Mouse (Mus musculus): ENCODE data around the gene Vezt. TPM values are rescaled to one million over a fixed set of nuclear protein-coding genes. Genes with fewer than 3 reads are reported as not detected.

Vezt gene
- polyA plus RNA-seq, 1 experiment from 2014 or later, result 30.0 TPM

DNA sequence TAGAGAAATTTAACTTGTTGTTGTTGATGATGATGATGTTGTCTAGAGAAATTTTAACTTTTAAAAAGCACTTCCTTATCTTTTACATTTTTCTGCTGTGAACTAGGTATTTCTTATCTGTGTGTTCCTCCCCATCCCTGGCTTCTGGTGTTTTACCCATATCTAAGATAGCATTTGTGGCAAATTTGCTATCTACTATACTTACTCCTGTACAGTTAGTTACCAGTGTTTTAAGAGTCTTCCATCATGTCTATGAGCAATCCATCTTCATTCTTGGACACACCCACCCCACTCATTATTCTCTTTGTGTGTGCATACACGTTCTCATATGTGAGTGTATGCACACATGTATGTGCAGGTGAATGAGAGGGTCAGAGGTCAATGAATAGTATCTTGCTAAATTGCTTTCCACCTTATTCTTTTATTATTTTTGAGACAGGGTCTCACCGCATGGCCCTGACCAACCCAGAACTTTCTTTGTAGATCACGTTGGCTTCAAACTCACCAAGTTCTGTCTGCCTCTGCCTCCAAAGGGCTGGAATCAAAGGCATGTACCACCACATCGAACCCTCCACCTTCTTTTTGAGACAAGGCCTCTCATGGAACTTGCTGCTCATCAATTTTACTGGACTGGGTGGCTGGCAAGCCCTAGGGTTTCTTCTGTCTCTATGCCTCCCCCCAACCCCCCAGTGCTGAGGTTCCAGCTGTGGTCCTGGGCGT lies 123.3 kb downstream of the Vezt start:
- H3K4me1 ChIP-seq (replicated peaks), result peaks cover 19% of the 10 kb centered on the region
- 0 out of 2 replicates have a peak, but pooled peaks cover 3% of the 10 kb centered on the region for H3K9me3 ChIP-seq
- WGBS, result 83% methylated on average over 5 of the region's 5 CpGs
- H3K36me3 ChIP-seq, result no peaks in the 10 kb centered on the region
- ATAC-seq (ENCODE audit: insufficient number of reproducible peaks, insufficient read depth, low FRiP score, low TSS enrichment, low read depth), result no peak
- no peak overlapping the region for H3K4me3 ChIP-seq (replicated peaks)
- H3K4me2 ChIP-seq, result no peak overlapping the region
- H3K27me3 ChIP-seq, result no peaks in the 10 kb centered on the region
- H3K27ac ChIP-seq, result no peak overlapping the region
- no peak overlapping the region for H3K9ac ChIP-seq (replicated peaks)

GRCm38 (mm10) chr10:93911326-93911725 lies 124.3 kb downstream of the Vezt start:
- Histone ChIP-seq H3K27ac (no peak overlapping the region), H3K9ac (replicated peaks) (no peak overlapping the region), H3K4me2 (no peak overlapping the region), H3K4me1 (replicated peaks) (peaks cover 22% of the 10 kb centered on the region), H3K9me3 (no peaks in the 10 kb centered on the region), H3K4me3 (replicated peaks) (no peak overlapping the region), H3K36me3 (no peaks in the 10 kb centered on the region), H3K27me3 (no peaks in the 10 kb centered on the region)
- 69% methylated on average over 5 of the region's 5 CpGs for WGBS
- no peak for ATAC-seq (ENCODE audit: insufficient number of reproducible peaks, insufficient read depth, low FRiP score, low TSS enrichment, low read depth)

DNA sequence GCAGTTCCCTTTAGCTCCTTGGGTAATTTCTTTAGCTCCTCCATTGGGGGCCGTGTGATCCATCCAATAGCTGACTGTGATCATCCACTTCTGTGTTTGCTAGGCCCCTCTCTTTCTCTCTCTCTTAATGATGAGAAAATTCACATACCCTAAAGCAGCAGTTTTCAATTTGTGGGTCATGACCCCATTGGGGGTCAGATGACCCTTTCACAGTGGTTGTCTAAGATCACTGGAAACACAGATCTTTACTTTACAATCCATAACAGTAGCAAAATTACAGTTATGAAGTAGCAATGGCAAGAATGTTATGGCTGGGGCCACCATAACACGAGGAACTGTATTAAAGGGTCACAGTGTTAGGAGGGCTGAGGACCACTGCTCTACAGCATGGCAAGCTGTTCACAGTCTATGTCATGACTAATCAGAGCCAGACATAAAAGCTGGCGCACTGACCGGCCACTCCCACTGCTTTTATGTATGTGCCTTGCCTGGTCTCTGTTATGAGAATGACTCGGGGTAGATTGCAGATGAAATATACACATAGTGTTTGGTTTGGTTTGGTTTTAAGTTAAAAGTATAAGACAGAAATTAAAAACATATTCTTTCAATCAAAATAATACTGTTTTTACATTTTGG lies 125.7 kb downstream of the Vezt start:
- H3K36me3 ChIP-seq, result no peaks in the 10 kb centered on the region
- no peaks in the 10 kb centered on the region for H3K9me3 ChIP-seq
- H3K9ac ChIP-seq (replicated peaks), result no peak overlapping the region
- no peaks in the 10 kb centered on the region for H3K27me3 ChIP-seq
- H3K4me2 ChIP-seq, result no peak overlapping the region
- peaks cover 8% of the 10 kb centered on the region for H3K4me1 ChIP-seq (replicated peaks)
- WGBS, result 18% methylated on average over 5 of the region's 5 CpGs
- H3K27ac ChIP-seq, result no peak overlapping the region
- no peak overlapping the region for H3K4me3 ChIP-seq (replicated peaks)
- ATAC-seq (ENCODE audit: insufficient number of reproducible peaks, insufficient read depth, low FRiP score, low TSS enrichment, low read depth), result no peak

GRCm38 (mm10) chr10:93909015-93909414 lies 126.6 kb downstream of the Vezt start:
- Histone ChIP-seq H3K27ac (no peak overlapping the region), H3K36me3 (no peaks in the 10 kb centered on the region), H3K4me3 (replicated peaks) (no peak overlapping the region), H3K9ac (replicated peaks) (no peak overlapping the region), H3K27me3 (no peaks in the 10 kb centered on the region), H3K9me3 (no peaks in the 10 kb centered on the region), H3K4me1 (replicated peaks) (peaks cover 6% of the 10 kb centered on the region), H3K4me2 (no peak overlapping the region)
- WGBS, result 87% methylated on average over 1 of the region's 1 CpGs
- ATAC-seq (ENCODE audit: insufficient number of reproducible peaks, insufficient read depth, low FRiP score, low TSS enrichment, low read depth), result no peak

DNA sequence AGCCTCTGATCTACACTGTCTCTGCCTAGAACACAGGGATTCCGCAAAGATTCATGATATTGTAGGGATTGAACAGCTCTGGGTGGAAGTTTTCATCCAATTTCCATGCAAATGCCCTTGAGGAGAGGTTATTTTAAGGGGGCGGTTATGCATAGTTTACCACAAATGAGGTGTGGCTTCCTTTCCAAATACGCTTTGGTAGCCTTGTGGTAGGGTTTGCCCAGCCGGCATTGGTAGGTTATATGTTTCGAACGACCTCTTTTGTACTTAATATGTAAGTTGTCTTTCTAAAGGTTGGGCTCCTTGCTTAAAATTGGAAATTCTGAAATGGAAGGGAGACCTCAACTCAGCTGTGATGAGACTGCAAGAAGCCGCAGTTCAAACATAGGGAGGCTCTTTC lies 127.1 kb downstream of the Vezt start:
- H3K4me2 ChIP-seq, result no peak overlapping the region
- peaks cover 6% of the 10 kb centered on the region for H3K4me1 ChIP-seq (replicated peaks)
- WGBS, result 92% methylated on average over 7 of the region's 7 CpGs
- H3K27me3 ChIP-seq, result no peaks in the 10 kb centered on the region
- no peak for ATAC-seq (ENCODE audit: insufficient number of reproducible peaks, insufficient read depth, low FRiP score, low TSS enrichment, low read depth)
- no peaks in the 10 kb centered on the region for H3K9me3 ChIP-seq
- no peak overlapping the region for H3K9ac ChIP-seq (replicated peaks)
- no peaks in the 10 kb centered on the region for H3K36me3 ChIP-seq
- H3K27ac ChIP-seq, result no peak overlapping the region
- H3K4me3 ChIP-seq (replicated peaks), result no peak overlapping the region

DNA sequence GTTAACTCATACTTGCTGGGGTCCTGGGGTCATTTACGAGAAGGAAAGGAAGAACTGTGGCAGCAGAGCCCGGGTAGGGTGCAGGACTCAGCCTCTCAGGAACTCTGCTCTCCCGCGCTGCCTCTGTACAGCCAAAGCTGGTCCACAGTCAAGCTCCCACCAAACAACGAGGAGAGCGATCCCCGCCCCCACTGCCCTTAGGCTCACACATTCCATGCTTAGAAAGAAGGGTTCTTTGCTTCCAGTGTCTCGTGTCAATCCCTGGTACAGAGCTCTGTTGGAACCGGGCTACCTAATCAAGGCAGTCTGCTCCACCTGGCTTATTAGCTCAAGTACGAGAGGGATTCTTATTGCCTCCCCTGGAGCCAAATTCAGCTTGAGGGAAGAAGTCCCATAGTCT lies 128.2 kb downstream of the Vezt start:
- H3K4me2 ChIP-seq, result no peak overlapping the region
- no peak overlapping the region for H3K4me3 ChIP-seq (replicated peaks)
- ATAC-seq (ENCODE audit: insufficient number of reproducible peaks, insufficient read depth, low FRiP score, low TSS enrichment, low read depth), result no peak
- 24% methylated on average over 10 of the region's 10 CpGs for WGBS
- no peaks in the 10 kb centered on the region for H3K9me3 ChIP-seq
- no peaks in the 10 kb centered on the region for H3K36me3 ChIP-seq
- H3K27ac ChIP-seq, result no peak overlapping the region
- H3K9ac ChIP-seq (replicated peaks), result no peak overlapping the region
- H3K4me1 ChIP-seq (replicated peaks), result peaks cover 6% of the 10 kb centered on the region
- no peaks in the 10 kb centered on the region for H3K27me3 ChIP-seq

- Histone ChIP-seq H3K9ac (replicated peaks) (no peak overlapping the region), H3K9me3 (no peaks in the 10 kb centered on the region), H3K36me3 (no peaks in the 10 kb centered on the region), H3K27me3 (no peaks in the 10 kb centered on the region), H3K4me1 (replicated peaks) (no peaks in the 10 kb centered on the region), H3K27ac (no peak overlapping the region), H3K4me2 (no peak overlapping the region), H3K4me3 (replicated peaks) (no peak overlapping the region)
- 89% methylated on average over 11 of the region's 11 CpGs for WGBS
- ATAC-seq (ENCODE audit: insufficient number of reproducible peaks, insufficient read depth, low FRiP score, low TSS enrichment, low read depth), result no peak
Measured at GRCm38 (mm10) chr10:93899907-93900306, 135.7 kb downstream of the Vezt start.

DNA sequence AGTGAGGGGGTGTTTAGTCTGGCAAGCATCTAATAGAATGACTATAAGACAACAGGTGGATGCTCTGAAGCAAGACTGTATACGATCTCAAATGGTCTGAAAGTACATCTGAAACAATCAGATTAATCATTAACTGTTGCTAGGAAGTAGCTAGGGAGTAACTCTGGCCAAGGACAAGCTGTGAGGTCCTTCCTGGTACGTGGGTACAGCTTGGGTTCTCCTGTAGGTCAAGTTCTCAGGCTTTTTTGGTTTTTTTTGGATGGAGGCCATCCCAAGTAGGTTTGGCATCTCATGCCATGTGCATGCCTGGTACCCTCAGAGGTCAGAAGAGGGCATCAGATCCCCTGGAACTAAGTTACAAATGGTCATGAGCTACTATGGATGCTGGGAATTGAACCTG lies 136.3 kb downstream of the Vezt start:
- no peak overlapping the region for H3K9ac ChIP-seq (replicated peaks)
- H3K4me1 ChIP-seq (replicated peaks), result no peaks in the 10 kb centered on the region
- H3K27ac ChIP-seq, result no peak overlapping the region
- no peak overlapping the region for H3K4me3 ChIP-seq (replicated peaks)
- no peak overlapping the region for H3K4me2 ChIP-seq
- ATAC-seq (ENCODE audit: insufficient number of reproducible peaks, insufficient read depth, low FRiP score, low TSS enrichment, low read depth), result no peak
- WGBS, result 71% methylated on average over 2 of the region's 2 CpGs
- no peaks in the 10 kb centered on the region for H3K9me3 ChIP-seq
- no peaks in the 10 kb centered on the region for H3K27me3 ChIP-seq
- no peaks in the 10 kb centered on the region for H3K36me3 ChIP-seq

GRCm38 (mm10) chr10:93897043-93897646 lies 138.5 kb downstream of the Vezt start, which contains the start of gene Metap2:
Gene Metap2 (minus strand): TSS chr10:93897093.
- Histone ChIP-seq H3K27ac (no peak within 1 kb of the TSS), H3K36me3 (no peaks in the 10 kb centered on the region), H3K9ac (replicated peaks) (no peak within 1 kb of the TSS), H3K27me3 (no peaks in the 10 kb centered on the region), H3K4me2 (no peak within 1 kb of the TSS), H3K4me1 (replicated peaks) (no peaks in the 10 kb centered on the region), H3K9me3 (no peaks in the 10 kb centered on the region), H3K4me3 (replicated peaks) (no peak within 1 kb of the TSS)
- ATAC-seq (ENCODE audit: insufficient number of reproducible peaks, insufficient read depth, low FRiP score, low TSS enrichment, low read depth), result no peak
- whole genome bisulfite sequencing, result 76% methylated on average over 7 of the region's 7 CpGs

DNA sequence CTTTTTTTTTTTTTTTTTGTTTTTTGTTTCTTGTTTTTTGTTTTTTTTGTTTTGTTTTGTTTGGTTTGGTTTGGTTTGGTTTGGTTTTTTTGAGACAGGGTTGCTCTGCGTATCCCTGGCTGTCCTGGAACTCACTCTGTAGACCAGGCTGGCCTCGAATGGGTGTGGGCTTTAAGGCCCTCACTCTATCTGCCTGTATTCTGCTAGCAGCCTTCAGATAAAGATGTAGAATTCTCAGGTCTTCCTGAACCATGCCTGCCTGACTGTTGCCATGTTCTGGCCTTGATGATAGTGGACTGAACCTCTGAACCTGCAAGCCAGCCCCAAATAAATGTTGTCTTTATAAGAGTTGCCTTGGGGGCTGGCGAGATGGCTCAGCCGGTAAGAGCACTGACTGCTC lies 143.1 kb downstream of the Vezt start:
- Histone ChIP-seq H3K27me3 (no peaks in the 10 kb centered on the region), H3K4me3 (replicated peaks) (no peak overlapping the region), H3K36me3 (no peaks in the 10 kb centered on the region), H3K27ac (no peak overlapping the region), H3K9me3 (no peaks in the 10 kb centered on the region), H3K4me2 (no peak overlapping the region), H3K9ac (replicated peaks) (no peak overlapping the region), H3K4me1 (replicated peaks) (peaks cover 10% of the 10 kb centered on the region)
- ATAC-seq (ENCODE audit: insufficient number of reproducible peaks, insufficient read depth, low FRiP score, low TSS enrichment, low read depth), result no peak
- WGBS, result 95% methylated on average over 4 of the region's 4 CpGs

GRCm38 (mm10) chr10:93891031-93891430 lies 144.6 kb downstream of the Vezt start:
- Histone ChIP-seq H3K27me3 (no peaks in the 10 kb centered on the region), H3K27ac (no peak overlapping the region), H3K4me3 (replicated peaks) (no peak overlapping the region), H3K4me1 (replicated peaks) (peaks cover 10% of the 10 kb centered on the region), H3K4me2 (no peak overlapping the region), H3K36me3 (peaks cover 11% of the 10 kb centered on the region), H3K9me3 (no peaks in the 10 kb centered on the region), H3K9ac (replicated peaks) (no peak overlapping the region)
- ATAC-seq (ENCODE audit: insufficient number of reproducible peaks, insufficient read depth, low FRiP score, low TSS enrichment, low read depth), result no peak
- WGBS, result 100% methylated on average over 1 of the region's 1 CpGs

All from limb, embryonic 12.5 days (tissue).